Comparison of ENCODE assay signal across 8 mouse cellular contexts in genomic region chr14:99099267-99099966, GRCm38 (mm10). TPM values are rescaled to one million over a fixed set of nuclear protein-coding genes. Genes with fewer than 3 reads are reported as not detected.
DNase-seq lines count a peak whose midpoint lies in the region; ATAC-seq lines count a peak whose summit lies in the region.

Pibf1 (plus strand) TSS chr14:99099424.
Dis3 (minus strand) TSS chr14:99099770.

- under 1% methylated on average over 73 of the region's 73 CpGs for WGBS in heart, embryonic 10.5 days
- WGBS in kidney, embryonic 15.5 days = under 1% methylated on average over 73 of the region's 73 CpGs

- H3K4me1 ChIP-seq in heart, embryonic 10.5 days = peaks cover 10% of the 10 kb centered on the region
- H3K4me1 ChIP-seq in kidney, embryonic 15.5 days = peaks cover 12% of the 10 kb centered on the region

- no peaks in the 10 kb centered on the region for H3K9me3 ChIP-seq in heart, embryonic 10.5 days
- H3K9me3 ChIP-seq in kidney, embryonic 15.5 days (replicated peaks) = no peaks in the 10 kb centered on the region

- DNase-seq in B cell, adult 2 months = peak; percentile 100
- peak; percentile 99 for DNase-seq in brain, adult 2 months (ENCODE audit: low read depth, low spot score)
- DNase-seq in heart, embryonic 10.5 days (ENCODE audit: low spot score) = peak; percentile 99
- peak; percentile 99 for DNase-seq in liver
- peak; percentile 98 to 99 for DNase-seq in spleen, postnatal 4 days (ENCODE audit: low spot score in 2 of 2)

- peak; percentile 99 for ATAC-seq in erythroblast, adult 5-6 weeks (replicated peaks; ENCODE audit: low FRiP score, poor library complexity, severe bottlenecking)
- peak; percentile 100 for ATAC-seq in kidney, embryonic 15.5 days (replicated peaks; ENCODE audit: low FRiP score)
- peak; percentile 99 for ATAC-seq in monocyte, adult 5-6 weeks (replicated peaks; ENCODE audit: insufficient number of reproducible peaks, low FRiP score, low TSS enrichment, poor library complexity, severe bottlenecking)

- peak within 1 kb of the TSS; percentile 61 for H3K4me2 ChIP-seq in kidney, embryonic 15.5 days

- H3K4me3 ChIP-seq in heart, embryonic 10.5 days = peak within 1 kb of the TSS; percentile 99
- H3K4me3 ChIP-seq in kidney, embryonic 15.5 days (replicated peaks) = peak within 1 kb of the TSS; percentile 99

- H3K27me3 ChIP-seq in heart, embryonic 10.5 days (ENCODE audit: insufficient read depth, poor library complexity, severe bottlenecking) = no peaks in the 10 kb centered on the region
- no peaks in the 10 kb centered on the region for H3K27me3 ChIP-seq in kidney, embryonic 15.5 days

- H3K27ac ChIP-seq in heart, embryonic 10.5 days = peak within 1 kb of the TSS; percentile 94
- H3K27ac ChIP-seq in kidney, embryonic 15.5 days = peak within 1 kb of the TSS; percentile 83

- H3K36me3 ChIP-seq in heart, embryonic 10.5 days = peaks cover 62% of the 10 kb centered on the region
- H3K36me3 ChIP-seq in kidney, embryonic 15.5 days = peaks cover 68% of the 10 kb centered on the region

- peak within 1 kb of the TSS; percentile 92 for H3K9ac ChIP-seq in kidney, embryonic 15.5 days

RNA-seq across cellular contexts. Expression of gene Pibf1, which starts in this region (rescaled TPM):
- total RNA-seq in erythroblast, adult 5-6 weeks (2015; ENCODE audit: low replicate concordance) = 9.6 and 14.2 TPM in 2 replicates
- 7.3 and 11.7 TPM in 2 replicates for total RNA-seq in erythroblast, adult 5-6 weeks (2017; ENCODE audit: low replicate concordance)
- 16.4 and 18.5 TPM in 2 replicates for polyA plus RNA-seq in heart, embryonic 10.5 days (2016; fragmentation: Nextera tagmentation; extraction: Ambion mirVana)
- polyA plus RNA-seq in kidney, embryonic 15.5 days (2015; fragmentation: Nextera tagmentation; extraction: Ambion mirVana) = 18.5 and 20.7 TPM in 2 replicates
- 30.0 to 60.2 TPM (median 31.0 TPM) in 3 replicates for total RNA-seq in monocyte, adult 5-6 weeks (2017)

RNA-seq across cellular contexts. Expression of gene Dis3, which starts in this region (rescaled TPM):
- 7.3 and 12.7 TPM in 2 replicates for total RNA-seq in erythroblast, adult 5-6 weeks (2015; ENCODE audit: low replicate concordance)
- total RNA-seq in erythroblast, adult 5-6 weeks (2017; ENCODE audit: low replicate concordance) = 8.9 and 9.8 TPM in 2 replicates
- 29.1 and 37.2 TPM in 2 replicates for polyA plus RNA-seq in heart, embryonic 10.5 days (2016; fragmentation: Nextera tagmentation; extraction: Ambion mirVana)
- 29.6 and 31.5 TPM in 2 replicates for polyA plus RNA-seq in kidney, embryonic 15.5 days (2015; fragmentation: Nextera tagmentation; extraction: Ambion mirVana)
- 6.2 to 19.3 TPM (median 18.0 TPM) in 3 replicates for total RNA-seq in monocyte, adult 5-6 weeks (2017)

Comparison
In these comparisons a context has a peak if more than half of its experiments do, and no peak if none do; other contexts are left out.
1. Peak in every context shown above with its lines: DNase-seq, ATAC-seq, H3K4me3 ChIP-seq and H3K27ac ChIP-seq.